Mouse (Mus musculus) liver, postnatal 0 days (tissue): ENCODE measurements around the gene Mcm8.

ENCODE experiments used
- CTCF ChIP-seq: sonication (generic); IDR thresholded peaks from 2 replicates; pipeline ENCODE4 v1.5.1; 2016; ENCODE audit warnings: antibody characterized with exemption, low read depth
- EP300 ChIP-seq: IDR thresholded peaks from 2 replicates; pipeline ENCODE4 v1.6.1; 2016; ENCODE audit warnings: antibody characterized with exemption, low read depth, mild to moderate bottlenecking

GRCm38 (mm10) chr2:132848361-132848760 is 32.4 kb downstream of the Mcm8 start:
- TF ChIP-seq CTCF (no peak), EP300 (no peak)
